Mouse (Mus musculus): ENCODE measurements around the gene Btbd3. TPM values are rescaled to one million over a fixed set of nuclear protein-coding genes. Genes with fewer than 3 reads are reported as not detected.

Gene Btbd3
- polyA plus RNA-seq, 1 experiment from 2014 or later = 2.2 TPM

GRCm38 (mm10) chr2:138590307-138590706 lies 333.9 kb downstream of the Btbd3 start:
- Histone ChIP-seq H3K36me3 (replicated peaks; ENCODE audit: insufficient read depth, low read length) (no peaks in the 10 kb centered on the region), H3K9me3 (ENCODE audit: low read length) (no peaks in the 10 kb centered on the region), H3K27me3 (ENCODE audit: insufficient read depth, low read length) (no peaks in the 10 kb centered on the region), H3K4me2 (ENCODE audit: low read depth, low read length) (no peak overlapping the region), H3K9ac (replicated peaks) (no peak overlapping the region), H3K4me3 (ENCODE audit: low read depth, low read length) (no peak overlapping the region), H3K27ac (ENCODE audit: low read depth) (no peak overlapping the region), H3K4me1 (ENCODE audit: insufficient read depth) (no peaks in the 10 kb centered on the region)
- TF ChIP-seq EP300 (IDR thresholded peaks at IDR 0.05; ENCODE audit: low read depth) (no peak), CTCF (IDR thresholded peaks at IDR 0.05; ENCODE audit: low read depth) (no peak)
- no peak for ATAC-seq
- no peak for DNase-seq
- 40% methylated on average over 1 of the region's 1 CpGs for WGBS (ENCODE audit: insufficient replicate concordance)

GRCm38 (mm10) chr2:138612361-138612760 lies 356.0 kb downstream of the Btbd3 start:
- H3K27ac ChIP-seq (ENCODE audit: low read depth) = no peak overlapping the region
- no peak overlapping the region for H3K4me2 ChIP-seq (ENCODE audit: low read depth, low read length)
- no peak overlapping the region for H3K4me3 ChIP-seq (ENCODE audit: low read depth, low read length)
- ATAC-seq = no peak
- H3K9me3 ChIP-seq (ENCODE audit: low read length) = no peaks in the 10 kb centered on the region
- H3K36me3 ChIP-seq (replicated peaks; ENCODE audit: insufficient read depth, low read length) = no peaks in the 10 kb centered on the region
- DNase-seq = no peak
- H3K9ac ChIP-seq (replicated peaks) = no peak overlapping the region
- TF ChIP-seq CTCF (IDR thresholded peaks at IDR 0.05; ENCODE audit: low read depth) (no peak), EP300 (IDR thresholded peaks at IDR 0.05; ENCODE audit: low read depth) (no peak)
- no peaks in the 10 kb centered on the region for H3K4me1 ChIP-seq (ENCODE audit: insufficient read depth)
- no peaks in the 10 kb centered on the region for H3K27me3 ChIP-seq (ENCODE audit: insufficient read depth, low read length)

GRCm38 (mm10) chr2:138617501-138617900 lies 361.1 kb downstream of the Btbd3 start:
- H3K36me3 ChIP-seq (replicated peaks; ENCODE audit: insufficient read depth, low read length) = no peaks in the 10 kb centered on the region
- H3K27ac ChIP-seq (ENCODE audit: low read depth) = no peak overlapping the region
- TF ChIP-seq EP300 (IDR thresholded peaks at IDR 0.05; ENCODE audit: low read depth) (no peak), CTCF (IDR thresholded peaks at IDR 0.05; ENCODE audit: low read depth) (no peak)
- no peak overlapping the region for H3K4me3 ChIP-seq (ENCODE audit: low read depth, low read length)
- H3K4me2 ChIP-seq (ENCODE audit: low read depth, low read length) = no peak overlapping the region
- H3K27me3 ChIP-seq (ENCODE audit: insufficient read depth, low read length) = no peaks in the 10 kb centered on the region
- DNase-seq (no peak), ATAC-seq (no peak)
- H3K4me1 ChIP-seq (ENCODE audit: insufficient read depth) = no peaks in the 10 kb centered on the region
- no peaks in the 10 kb centered on the region for H3K9me3 ChIP-seq (ENCODE audit: low read length)
- 82% methylated on average over 5 of the region's 5 CpGs for WGBS (ENCODE audit: insufficient replicate concordance)
- H3K9ac ChIP-seq (replicated peaks) = no peak overlapping the region

Data from liver, postnatal 0 days (tissue).